Mouse (Mus musculus) embryo, embryonic 11 days (tissue): ENCODE data around the gene Scnn1b.

Experiments used
- DNase-seq: peaks from one replicate; pipeline ENCODE4 v3.0.0-alpha.2; 2015

Scnn1b gene

GRCm38 (mm10) chr7:121864858-121865585 is at the start of gene Scnn1b:
Gene Scnn1b, plus strand, starts transcription at chr7:121865038.
- DNase-seq, result peak; percentile 37

GRCm38 (mm10) chr7:121821632-121822031 is 43.2 kb upstream of the Scnn1b start:
- no peak for DNase-seq

GRCm38 (mm10) chr7:121828481-121828880 is 36.4 kb upstream of the Scnn1b start:
- DNase-seq, result no peak

- no peak for DNase-seq
Observed at GRCm38 (mm10) chr7:121835392-121835791, 29.4 kb upstream of the Scnn1b start.

- DNase-seq, result no peak
Observed at GRCm38 (mm10) chr7:121836827-121837226, 28.0 kb upstream of the Scnn1b start.

- no peak for DNase-seq
Observed at GRCm38 (mm10) chr7:121840810-121841209, 24.0 kb upstream of the Scnn1b start.

- no peak for DNase-seq
Observed at GRCm38 (mm10) chr7:121842234-121842633, 22.6 kb upstream of the Scnn1b start.

- DNase-seq, result no peak
Observed at GRCm38 (mm10) chr7:121845964-121846363, 18.9 kb upstream of the Scnn1b start.

GRCm38 (mm10) chr7:121848537-121849168 is 16.2 kb upstream of the Scnn1b start:
- DNase-seq, result no peak

GRCm38 (mm10) chr7:121857177-121857884 is 7.5 kb upstream of the Scnn1b start:
- no peak for DNase-seq

GRCm38 (mm10) chr7:121858939-121859338 is 5.9 kb upstream of the Scnn1b start:
- DNase-seq, result no peak

GRCm38 (mm10) chr7:121871631-121872030 is 6.8 kb downstream of the Scnn1b start:
- no peak for DNase-seq

GRCm38 (mm10) chr7:121873998-121874397 is 9.2 kb downstream of the Scnn1b start:
- DNase-seq, result no peak

GRCm38 (mm10) chr7:121874784-121875183 is 9.9 kb downstream of the Scnn1b start:
- no peak for DNase-seq

- DNase-seq, result no peak
Observed at GRCm38 (mm10) chr7:121880246-121880645, 15.4 kb downstream of the Scnn1b start.

GRCm38 (mm10) chr7:121890636-121891360 is 26.0 kb downstream of the Scnn1b start:
- no peak for DNase-seq

GRCm38 (mm10) chr7:121896689-121897088 is 31.9 kb downstream of the Scnn1b start:
- DNase-seq, result no peak

- DNase-seq, result peak; percentile 56
Observed at GRCm38 (mm10) chr7:121899311-121899710, 34.5 kb downstream of the Scnn1b start.

- DNase-seq, result peak; percentile 53
Observed at GRCm38 (mm10) chr7:121899940-121900339, 35.1 kb downstream of the Scnn1b start.

GRCm38 (mm10) chr7:121902757-121903411 is 38.0 kb downstream of the Scnn1b start:
- no peak for DNase-seq

- no peak for DNase-seq
Observed at GRCm38 (mm10) chr7:121906879-121907278, 42.0 kb downstream of the Scnn1b start.

- no peak for DNase-seq
Observed at GRCm38 (mm10) chr7:121912250-121912649, 47.4 kb downstream of the Scnn1b start.

GRCm38 (mm10) chr7:121913944-121914343 is 49.1 kb downstream of the Scnn1b start:
- no peak for DNase-seq
